Mouse (Mus musculus): ENCODE measurements at regions not wholly inside any gene's neighbourhood (a gene's known extent, or its start where the extent isn't known, plus 50 kb on each side); places are given as distances from the start of the nearest gene placed in this dataset.

DNA sequence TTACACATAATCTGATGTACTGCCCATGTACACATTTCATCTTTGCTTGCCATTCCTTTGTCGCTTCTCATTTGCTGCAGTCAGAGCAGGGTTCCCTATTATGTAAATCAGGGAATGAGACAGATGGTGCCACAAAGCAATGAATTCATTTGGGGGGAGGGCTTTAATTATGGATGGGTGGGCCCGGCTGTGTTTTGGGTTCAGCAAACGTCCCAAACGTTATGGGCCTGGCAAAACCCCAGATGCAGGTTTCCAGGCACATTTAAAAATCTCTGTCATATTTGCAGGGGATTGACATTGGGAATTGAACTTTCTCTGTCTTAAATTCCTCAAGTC lies 528.5 kb downstream of the Tmem38b start:
- ATAC-seq (ENCODE audit: low read depth) (no peak), DNase-seq (no peak)
- H3K4me2 ChIP-seq, result no peak overlapping the region
- no peak overlapping the region for H3K4me3 ChIP-seq (replicated peaks)
- no peaks in the 10 kb centered on the region for H3K4me1 ChIP-seq (replicated peaks)
- H3K36me3 ChIP-seq, result no peaks in the 10 kb centered on the region
- H3K9me3 ChIP-seq (replicated peaks), result no peaks in the 10 kb centered on the region
- no peak overlapping the region for H3K27ac ChIP-seq
- no peak overlapping the region for H3K9ac ChIP-seq
- H3K27me3 ChIP-seq, result no peaks in the 10 kb centered on the region
- whole genome bisulfite sequencing (ENCODE audit: insufficient replicate concordance), result 65% methylated on average over 4 of the region's 4 CpGs

DNA sequence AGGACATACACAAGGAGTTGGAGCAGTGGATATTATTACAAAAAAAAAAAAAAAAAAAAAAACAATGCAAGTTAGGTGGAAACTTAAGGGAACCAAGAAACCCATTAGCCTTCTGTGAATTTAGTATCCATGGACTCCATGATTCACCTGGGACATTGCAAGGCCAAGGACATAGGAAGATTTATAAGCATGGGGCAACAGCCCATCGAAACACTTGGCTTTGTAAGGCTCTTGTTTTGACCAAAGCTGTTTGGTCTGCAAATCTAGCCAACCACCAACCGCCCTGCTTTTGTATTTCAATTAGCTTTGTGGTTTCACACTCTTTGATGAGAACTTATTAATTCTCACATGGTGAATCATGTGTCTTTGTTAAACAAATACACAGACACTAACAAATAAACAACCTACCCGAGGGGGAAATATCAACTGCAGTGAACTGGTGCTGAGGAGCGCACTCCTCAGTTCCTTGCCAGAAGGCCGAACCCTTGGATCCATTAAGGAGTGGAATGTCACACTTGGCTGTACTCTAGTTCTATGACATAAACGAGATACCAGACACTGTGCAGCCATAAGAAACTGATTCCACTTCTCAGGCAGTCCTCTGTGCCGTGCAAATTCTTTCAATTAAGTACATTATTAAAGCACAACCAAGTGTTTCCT lies 529.7 kb downstream of the Tmem38b start:
- Histone ChIP-seq H3K4me1 (replicated peaks) (no peaks in the 10 kb centered on the region), H3K9me3 (replicated peaks) (no peaks in the 10 kb centered on the region)

GRCm38 (mm10) chr4:54356041-54356427 lies 530.2 kb downstream of the Tmem38b start:
- no peak for ATAC-seq (ENCODE audit: low read depth)
- H3K4me2 ChIP-seq, result no peak overlapping the region
- 65% methylated on average over 2 of the region's 2 CpGs for WGBS (ENCODE audit: insufficient replicate concordance)
- no peak overlapping the region for H3K27ac ChIP-seq
- H3K4me3 ChIP-seq (replicated peaks), result no peak overlapping the region
- no peaks in the 10 kb centered on the region for H3K27me3 ChIP-seq
- H3K36me3 ChIP-seq, result no peaks in the 10 kb centered on the region
- no peak for DNase-seq
- no peaks in the 10 kb centered on the region for H3K4me1 ChIP-seq (replicated peaks)
- no peak overlapping the region for H3K9ac ChIP-seq
- no peaks in the 10 kb centered on the region for H3K9me3 ChIP-seq (replicated peaks)

More for the DNA sequence above, 529.7 kb downstream of the Tmem38b start:
- H3K27ac ChIP-seq, result no peak overlapping the region
- ATAC-seq (ENCODE audit: low read depth), result no peak
- H3K9ac ChIP-seq, result no peak overlapping the region
- H3K27me3 ChIP-seq, result no peaks in the 10 kb centered on the region
- no peak overlapping the region for H3K4me2 ChIP-seq
- WGBS (ENCODE audit: insufficient replicate concordance), result 59% methylated on average over 7 of the region's 7 CpGs
- H3K4me3 ChIP-seq (replicated peaks), result no peak overlapping the region
- H3K36me3 ChIP-seq, result no peaks in the 10 kb centered on the region
- DNase-seq, result no peak

- no peak overlapping the region for H3K9ac ChIP-seq
- H3K36me3 ChIP-seq, result no peaks in the 10 kb centered on the region
- peaks cover 7% of the 10 kb centered on the region; the same call in 1 of the 2 replicates for H3K4me1 ChIP-seq (replicated peaks)
- DNase-seq (no peak), ATAC-seq (ENCODE audit: low read depth) (no peak)
- H3K4me2 ChIP-seq, result no peak overlapping the region
- no peaks in the 10 kb centered on the region for H3K27me3 ChIP-seq
- H3K4me3 ChIP-seq (replicated peaks), result no peak overlapping the region
- no peak overlapping the region for H3K27ac ChIP-seq
- 43% methylated on average over 3 of the region's 3 CpGs for WGBS (ENCODE audit: insufficient replicate concordance)
- no peaks in the 10 kb centered on the region for H3K9me3 ChIP-seq (replicated peaks)
Observed at GRCm38 (mm10) chr4:54370909-54371308, 545.1 kb downstream of the Tmem38b start.

GRCm38 (mm10) chr4:54371418-54371957 lies 545.6 kb downstream of the Tmem38b start:
- WGBS (ENCODE audit: insufficient replicate concordance), result 59% methylated on average over 7 of the region's 7 CpGs
- Histone ChIP-seq H3K9ac (no peak overlapping the region), H3K27me3 (no peaks in the 10 kb centered on the region), H3K4me2 (no peak overlapping the region), H3K36me3 (no peaks in the 10 kb centered on the region), H3K9me3 (replicated peaks) (no peaks in the 10 kb centered on the region), H3K4me1 (replicated peaks) (peaks cover 7% of the 10 kb centered on the region; the same call in 1 of the 2 replicates), H3K27ac (no peak overlapping the region), H3K4me3 (replicated peaks) (no peak overlapping the region)
- ATAC-seq (ENCODE audit: low read depth) (no peak), DNase-seq (no peak)

DNA sequence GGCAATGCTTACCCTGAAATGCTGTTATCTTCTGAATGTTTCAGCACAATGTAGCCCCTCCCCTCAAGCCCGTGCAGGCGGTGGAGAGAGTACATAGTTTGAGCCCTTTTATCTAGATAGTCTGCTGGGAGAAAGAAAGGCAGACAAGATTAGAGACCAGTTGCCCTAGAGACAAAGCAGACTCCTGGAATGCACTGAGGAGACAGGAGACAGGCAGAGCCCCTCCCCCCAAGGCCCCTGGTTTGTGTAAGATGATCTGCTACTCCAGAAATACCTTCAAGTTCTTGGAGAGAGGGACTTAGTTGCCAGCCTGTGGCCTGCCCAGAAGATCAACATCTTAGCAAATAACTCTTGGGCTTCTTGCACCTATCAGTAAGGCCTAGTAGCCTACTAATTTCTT lies 547.8 kb downstream of the Tmem38b start:
- DNase-seq, result peak; percentile 1
- Histone ChIP-seq H3K27me3 (no peaks in the 10 kb centered on the region), H3K9ac (no peak overlapping the region), H3K9me3 (replicated peaks) (no peaks in the 10 kb centered on the region), H3K27ac (no peak overlapping the region), H3K4me3 (replicated peaks) (no peak overlapping the region), H3K36me3 (no peaks in the 10 kb centered on the region), H3K4me2 (no peak overlapping the region), H3K4me1 (replicated peaks) (peaks cover 7% of the 10 kb centered on the region; the same call in 1 of the 2 replicates)
- WGBS (ENCODE audit: insufficient replicate concordance), result 15% methylated on average over 2 of the region's 2 CpGs
- ATAC-seq (ENCODE audit: low read depth), result peak; percentile 70

DNA sequence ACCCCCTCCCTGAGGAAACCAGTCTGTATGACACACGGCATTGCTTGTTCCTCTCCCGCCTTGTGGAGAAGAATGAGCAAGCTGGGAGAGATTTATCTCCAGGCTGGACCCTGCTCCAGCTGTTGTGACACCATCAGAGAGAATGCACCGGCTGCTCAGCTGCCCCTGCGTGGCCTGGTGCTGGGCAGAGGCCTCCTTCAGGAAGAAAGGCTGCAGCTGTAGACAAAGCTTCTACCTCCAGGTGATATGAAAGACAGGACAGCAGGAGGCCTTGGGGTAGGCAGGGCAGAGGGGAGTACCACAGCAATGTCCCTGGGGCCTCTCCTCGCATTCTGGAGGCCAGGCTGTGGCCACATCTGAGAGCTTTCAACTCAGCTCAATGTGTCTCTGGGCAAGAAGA lies 548.6 kb downstream of the Tmem38b start:
- no peak overlapping the region for H3K27ac ChIP-seq

DNA sequence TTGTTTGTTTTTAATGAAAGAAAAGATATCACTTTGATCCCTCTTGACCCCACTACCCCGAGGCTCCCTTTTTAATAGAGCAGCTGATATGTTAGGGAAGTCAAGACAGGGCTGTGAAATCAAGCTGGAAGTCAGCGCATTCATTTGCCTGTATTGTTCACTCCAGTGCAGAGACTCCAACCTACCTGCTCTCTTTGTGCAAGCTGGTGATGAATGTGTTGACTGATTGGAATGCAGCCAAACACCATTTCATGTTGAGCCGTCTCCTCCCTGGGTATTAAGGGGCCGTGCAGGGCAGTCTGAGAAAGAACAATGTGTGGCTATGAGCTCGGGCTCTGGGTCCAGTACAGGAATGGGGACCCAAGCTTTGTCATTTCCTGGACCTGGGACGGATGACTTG lies 557.4 kb upstream of the Zfp462 start:
- no peak overlapping the region for H3K4me3 ChIP-seq (replicated peaks)
- 58% methylated on average over 6 of the region's 6 CpGs for WGBS (ENCODE audit: insufficient replicate concordance)
- no peaks in the 10 kb centered on the region for H3K9me3 ChIP-seq (replicated peaks)
- no peaks in the 10 kb centered on the region for H3K36me3 ChIP-seq
- ATAC-seq (ENCODE audit: low read depth) (no peak), DNase-seq (no peak)
- H3K27ac ChIP-seq, result no peak overlapping the region
- H3K4me1 ChIP-seq (replicated peaks), result no peaks in the 10 kb centered on the region
- no peak overlapping the region for H3K9ac ChIP-seq
- no peaks in the 10 kb centered on the region for H3K27me3 ChIP-seq
- no peak overlapping the region for H3K4me2 ChIP-seq

More for the DNA sequence above, 548.6 kb downstream of the Tmem38b start:
- no peaks in the 10 kb centered on the region for H3K9me3 ChIP-seq (replicated peaks)
- ATAC-seq (ENCODE audit: low read depth) (no peak), DNase-seq (no peak)
- H3K4me3 ChIP-seq (replicated peaks), result no peak overlapping the region
- H3K9ac ChIP-seq, result no peak overlapping the region
- 41% methylated on average over 5 of the region's 5 CpGs for WGBS (ENCODE audit: insufficient replicate concordance)
- peaks cover 7% of the 10 kb centered on the region; the same call in 1 of the 2 replicates for H3K4me1 ChIP-seq (replicated peaks)
- no peak overlapping the region for H3K4me2 ChIP-seq
- no peaks in the 10 kb centered on the region for H3K36me3 ChIP-seq
- no peaks in the 10 kb centered on the region for H3K27me3 ChIP-seq

DNA sequence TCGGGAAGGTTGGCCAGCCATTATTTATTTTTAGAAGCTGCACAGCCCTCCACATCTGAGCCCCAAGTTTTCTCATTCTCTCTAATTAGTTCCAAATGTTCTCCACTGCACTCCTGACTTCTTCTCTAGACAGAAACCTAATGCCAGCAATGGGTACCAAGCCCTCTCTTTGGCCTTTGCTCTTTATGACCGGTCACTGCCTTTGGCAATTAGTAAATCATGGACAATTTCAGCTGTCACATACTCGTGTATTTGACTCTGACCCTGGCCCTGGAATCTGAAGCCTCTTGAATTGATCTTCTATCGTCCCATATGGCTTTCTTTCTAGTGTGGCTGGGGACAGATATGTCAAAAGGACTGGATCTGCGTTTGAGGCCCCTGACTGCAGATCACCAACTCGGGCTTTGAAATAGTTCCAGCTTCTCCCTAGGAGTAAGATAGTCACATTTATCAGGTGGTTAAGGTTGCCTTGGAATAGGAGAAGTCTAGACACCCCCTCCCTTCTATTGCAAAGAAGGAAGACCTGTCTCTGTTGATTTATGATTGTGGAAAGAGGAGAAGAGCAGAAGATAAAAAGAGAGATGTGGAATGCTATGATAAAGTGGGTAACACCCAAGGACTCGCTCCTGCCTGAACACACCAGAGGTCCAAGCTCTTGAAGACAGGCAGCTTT lies 553.2 kb upstream of the Zfp462 start:
- no peak for DNase-seq
- 47% methylated on average over 7 of the region's 7 CpGs for WGBS (ENCODE audit: insufficient replicate concordance)

DNA sequence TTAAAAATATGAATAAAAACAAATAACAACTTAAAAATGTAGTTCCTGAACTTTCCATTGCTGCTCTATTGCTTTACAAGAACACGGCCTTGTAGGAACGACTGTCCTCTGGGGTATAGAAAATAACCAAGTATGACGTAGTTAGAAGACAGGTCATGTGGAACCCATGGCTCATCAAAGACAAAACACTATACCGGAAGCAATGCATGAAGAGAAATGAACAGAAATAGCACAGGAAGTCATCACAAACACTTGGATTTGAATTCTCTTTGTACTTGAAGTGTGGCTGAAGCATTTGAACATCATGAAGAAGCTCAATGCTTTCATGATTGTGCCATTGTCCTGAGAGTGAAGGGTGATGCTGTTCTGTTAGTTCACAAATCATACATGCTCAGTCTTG lies 538.7 kb upstream of the Zfp462 start:
- no peaks in the 10 kb centered on the region for H3K36me3 ChIP-seq
- DNase-seq (no peak), ATAC-seq (ENCODE audit: low read depth) (no peak)
- no peak overlapping the region for H3K9ac ChIP-seq
- no peak overlapping the region for H3K27ac ChIP-seq
- H3K27me3 ChIP-seq, result no peaks in the 10 kb centered on the region
- H3K4me1 ChIP-seq (replicated peaks), result no peaks in the 10 kb centered on the region
- no peak overlapping the region for H3K4me3 ChIP-seq (replicated peaks)
- WGBS (ENCODE audit: insufficient replicate concordance), result 65% methylated on average over 4 of the region's 4 CpGs
- H3K9me3 ChIP-seq (replicated peaks), result no peaks in the 10 kb centered on the region
- no peak overlapping the region for H3K4me2 ChIP-seq

More for the DNA sequence above, 553.2 kb upstream of the Zfp462 start:
- ATAC-seq (ENCODE audit: low read depth), result no peak
- Histone ChIP-seq H3K9me3 (replicated peaks) (no peaks in the 10 kb centered on the region), H3K4me3 (replicated peaks) (no peak overlapping the region), H3K36me3 (no peaks in the 10 kb centered on the region), H3K4me2 (no peak overlapping the region), H3K27me3 (no peaks in the 10 kb centered on the region), H3K4me1 (replicated peaks) (no peaks in the 10 kb centered on the region), H3K9ac (no peak overlapping the region), H3K27ac (no peak overlapping the region)

DNA sequence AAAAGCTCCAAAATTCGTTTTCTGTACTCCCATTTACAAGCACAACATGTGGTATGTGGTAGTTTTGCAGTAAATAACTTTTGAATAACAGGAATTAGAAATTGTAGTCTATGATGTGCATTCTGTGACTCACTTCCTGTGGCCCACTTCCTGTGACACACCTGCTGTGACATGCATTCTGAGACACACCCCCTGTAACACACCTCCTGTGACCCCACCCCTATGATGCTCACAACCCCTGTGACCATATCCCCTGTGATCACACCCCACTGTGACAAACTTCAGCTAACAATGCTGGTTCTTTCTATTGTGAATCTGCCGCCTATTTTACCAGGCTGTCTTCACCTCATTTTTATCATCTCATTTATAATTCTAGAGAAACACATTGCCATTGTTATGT lies 536.9 kb upstream of the Zfp462 start:
- no peak overlapping the region for H3K4me2 ChIP-seq
- WGBS (ENCODE audit: insufficient replicate concordance), result 40% methylated on average over 2 of the region's 2 CpGs
- H3K9me3 ChIP-seq (replicated peaks), result no peaks in the 10 kb centered on the region
- H3K4me1 ChIP-seq (replicated peaks), result no peaks in the 10 kb centered on the region
- H3K4me3 ChIP-seq (replicated peaks), result no peak overlapping the region
- DNase-seq (no peak), ATAC-seq (ENCODE audit: low read depth) (no peak)
- no peak overlapping the region for H3K9ac ChIP-seq
- H3K27ac ChIP-seq, result no peak overlapping the region
- no peaks in the 10 kb centered on the region for H3K27me3 ChIP-seq
- no peaks in the 10 kb centered on the region for H3K36me3 ChIP-seq

GRCm38 (mm10) chr4:54430789-54431188 lies 514.1 kb upstream of the Zfp462 start:
- Histone ChIP-seq H3K36me3 (no peaks in the 10 kb centered on the region), H3K27me3 (no peaks in the 10 kb centered on the region), H3K4me3 (replicated peaks) (no peak overlapping the region), H3K27ac (no peak overlapping the region), H3K9ac (no peak overlapping the region), H3K9me3 (replicated peaks) (no peaks in the 10 kb centered on the region), H3K4me2 (no peak overlapping the region), H3K4me1 (replicated peaks) (no peaks in the 10 kb centered on the region)
- no peak for DNase-seq
- no peak for ATAC-seq (ENCODE audit: low read depth)
- WGBS (ENCODE audit: insufficient replicate concordance), result 23% methylated on average over 3 of the region's 3 CpGs

All from liver, embryonic 13.5 days (tissue).